Mouse (Mus musculus) WW6 (cell line): Measurements from ENCODE around the gene Zfp248.
A peak's percentile ranks its signal among the peaks of the same experiment; 100 is the strongest.

Source experiments
- DNase-seq: peaks from one replicate; pipeline ENCODE4 v3.0.0-alpha.2; 2013; ENCODE audit warnings: low read depth, low spot score

Gene Zfp248

GRCm38 (mm10) chr6:118455042-118455631 lies at the start of gene Zfp248:
TSS of gene Zfp248 (minus strand) at chr6:118455528.
- peak; percentile 67 for DNase-seq

GRCm38 (mm10) chr6:118499010-118499409 lies 43.7 kb upstream of the Zfp248 start:
- DNase-seq: no peak

- DNase-seq: no peak
Observed at GRCm38 (mm10) chr6:118482125-118482524, 26.8 kb upstream of the Zfp248 start.

GRCm38 (mm10) chr6:118478957-118479708 lies 23.8 kb upstream of the Zfp248 start, which contains the start of gene Zfp9:
TSS of gene Zfp9 (minus strand) at chr6:118479320.
- peak; percentile 56 for DNase-seq

GRCm38 (mm10) chr6:118477875-118478785 lies 22.8 kb upstream of the Zfp248 start:
- no peak for DNase-seq

- no peak for DNase-seq
Observed at GRCm38 (mm10) chr6:118462069-118462705, 6.9 kb upstream of the Zfp248 start.

GRCm38 (mm10) chr6:118457726-118458125 lies 2.4 kb upstream of the Zfp248 start:
- DNase-seq: no peak

GRCm38 (mm10) chr6:118454452-118454851 lies 876 bp downstream of the Zfp248 start:
- DNase-seq: no peak

- no peak for DNase-seq
Observed at GRCm38 (mm10) chr6:118431502-118431901, 23.8 kb downstream of the Zfp248 start.

- no peak for DNase-seq
Observed at GRCm38 (mm10) chr6:118426666-118427065, 28.7 kb downstream of the Zfp248 start.

GRCm38 (mm10) chr6:118419050-118419920 lies 36.0 kb downstream of the Zfp248 start, which contains the start of gene Bms1:
TSS of gene Bms1 (minus strand) at chr6:118419474.
- peak; percentile 98 for DNase-seq

GRCm38 (mm10) chr6:118410428-118410827 lies 44.9 kb downstream of the Zfp248 start:
- DNase-seq: no peak

GRCm38 (mm10) chr6:118408510-118408909 lies 46.8 kb downstream of the Zfp248 start:
- no peak for DNase-seq

GRCm38 (mm10) chr6:118406421-118406820 lies 48.9 kb downstream of the Zfp248 start:
- no peak for DNase-seq

GRCm38 (mm10) chr6:118390746-118391145 lies 64.6 kb downstream of the Zfp248 start:
- no peak for DNase-seq

- no peak for DNase-seq
Observed at GRCm38 (mm10) chr6:118385962-118386361, 69.4 kb downstream of the Zfp248 start.

- DNase-seq: no peak
Observed at GRCm38 (mm10) chr6:118381234-118381633, 74.1 kb downstream of the Zfp248 start.

- DNase-seq: no peak
Observed at GRCm38 (mm10) chr6:118380630-118381029, 74.7 kb downstream of the Zfp248 start.

- peak; percentile 62 for DNase-seq
Observed at GRCm38 (mm10) chr6:118379451-118380167, 75.7 kb downstream of the Zfp248 start.

GRCm38 (mm10) chr6:118377611-118378010 lies 77.7 kb downstream of the Zfp248 start:
- no peak for DNase-seq
